Mouse (Mus musculus): ENCODE data around the gene Mst1.

GRCm38 (mm10) chr9:108111101-108111592, 30.9 kb downstream of the Mst1 start:
- TF ChIP-seq POLR2A (IDR thresholded peaks at IDR 0.05; ENCODE audit: control insufficient read depth, low read depth, low read length) (no peak), CTCF (IDR thresholded peaks at IDR 0.05; ENCODE audit: control insufficient read depth, insufficient read depth, insufficient replicate concordance, low read depth, low read length) (no peak)

Measured in testis, adult 2 months (tissue).